Mouse (Mus musculus): ENCODE data around the gene Garnl3. TPM values are rescaled to one million over a fixed set of nuclear protein-coding genes. Genes with fewer than 3 reads are reported as not detected.

Garnl3 gene
- polyA plus RNA-seq, 1 experiment: 46.5 TPM

DNA sequence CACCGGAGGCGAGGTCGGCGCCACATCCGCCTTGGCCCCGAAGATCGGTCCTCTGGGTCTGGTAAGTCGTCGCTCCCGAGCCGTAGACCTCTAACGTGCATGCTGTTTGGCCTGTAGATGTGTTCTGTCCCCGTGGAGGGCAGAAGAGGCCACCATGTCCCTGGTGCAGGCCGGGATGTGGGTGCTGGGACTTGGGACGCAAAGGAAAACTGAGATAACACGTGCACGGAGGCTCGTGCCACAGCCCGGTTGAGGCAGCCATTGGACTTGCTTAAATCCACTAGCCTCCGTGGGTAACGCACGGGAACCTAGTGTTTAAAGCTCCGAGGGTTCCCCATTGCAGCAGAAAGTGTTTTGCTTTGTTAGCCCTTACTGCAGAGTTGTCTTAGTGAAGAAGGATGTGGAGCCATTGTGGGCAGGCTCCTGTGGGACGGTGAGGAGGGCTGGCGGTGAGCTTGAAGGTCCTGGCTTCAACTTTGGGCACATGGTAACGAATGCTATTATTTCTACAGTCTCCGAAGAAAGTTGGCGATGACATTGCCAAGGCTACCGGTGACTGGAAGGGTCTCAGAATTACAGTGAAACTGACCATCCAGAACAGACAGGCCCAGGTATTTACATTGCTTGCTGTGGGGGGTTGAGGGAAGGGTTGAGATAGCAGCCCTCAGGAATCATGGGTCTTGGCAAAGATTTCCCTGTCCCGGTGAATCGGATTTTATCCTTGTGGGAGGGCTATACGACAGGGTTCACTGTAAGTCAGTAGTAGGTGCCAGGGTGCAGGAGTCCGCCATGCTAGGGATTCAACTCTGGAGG is 169.2 kb downstream of the Garnl3 start:
- TF ChIP-seq POLR2A (IDR thresholded peaks at IDR 0.05; ENCODE audit: control insufficient read depth, low read depth, low read length): no peak
- TF ChIP-seq CTCF (IDR thresholded peaks at IDR 0.05; ENCODE audit: control insufficient read depth, insufficient read depth, insufficient replicate concordance, low read depth, low read length): no peak
- H3K27me3 ChIP-seq (ENCODE audit: control insufficient read depth, insufficient read depth, low read length): no peaks in the 10 kb centered on the region
- peaks cover 19% of the 10 kb centered on the region for H3K4me1 ChIP-seq (ENCODE audit: control insufficient read depth, insufficient read depth, low read length)
- peak overlapping the region; percentile 85 for H3K4me3 ChIP-seq (ENCODE audit: control insufficient read depth, low read depth, low read length)
- peak overlapping the region; percentile 88 for H3K27ac ChIP-seq (ENCODE audit: control insufficient read depth, insufficient read depth, low read depth, low read length)
- no peaks in the 10 kb centered on the region for H3K36me3 ChIP-seq (ENCODE audit: control insufficient read depth, insufficient read depth, low read length)

DNA sequence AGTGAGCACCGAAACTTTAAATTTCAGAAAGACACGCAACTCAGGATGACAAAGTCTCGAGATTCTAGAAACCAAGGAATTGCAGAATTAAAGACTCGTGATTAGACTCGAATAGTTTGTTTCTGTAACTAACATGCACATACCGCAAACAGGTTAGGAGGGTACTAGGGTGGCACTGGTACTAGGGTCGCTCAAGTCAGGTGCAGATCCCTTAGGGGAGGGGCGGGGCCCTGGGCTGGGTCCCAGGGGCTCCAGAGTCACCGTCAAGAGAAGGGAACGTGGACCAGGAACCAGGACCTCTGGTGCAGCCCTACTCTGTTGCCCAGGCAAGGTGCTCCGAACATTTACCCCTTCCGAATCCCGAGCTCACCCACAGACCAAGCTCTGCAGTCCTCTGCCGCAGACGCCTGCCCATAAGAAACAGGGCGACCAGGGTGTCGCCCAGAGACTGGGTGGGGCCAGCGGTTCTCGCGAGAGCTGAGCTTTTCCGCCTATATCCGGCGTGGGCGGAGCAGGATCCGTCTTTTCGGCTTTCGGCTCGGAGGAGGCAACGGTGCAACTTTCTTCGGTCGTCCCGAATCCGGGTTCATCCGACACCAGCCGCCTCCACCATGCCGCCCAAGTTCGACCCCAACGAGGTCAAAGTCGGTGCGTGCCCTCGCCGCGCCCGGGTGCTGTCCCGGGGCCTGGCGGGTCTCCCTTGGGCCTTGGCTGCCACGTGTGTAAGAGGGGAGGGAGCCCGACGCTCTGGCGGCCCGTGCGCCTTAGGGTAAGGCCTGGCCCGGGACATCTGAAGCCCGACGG is 170.1 kb downstream of the Garnl3 start, which contains the start of the genes Rpl12 and Lrsam1:
TSS of gene Rpl12 (plus strand) at position 368 of the 804 bp plus-strand sequence.
TSS of gene Lrsam1 (minus strand) at position 423 of the 804 bp plus-strand sequence.
- no peak for TF ChIP-seq CTCF (IDR thresholded peaks at IDR 0.05; ENCODE audit: control insufficient read depth, insufficient read depth, insufficient replicate concordance, low read depth, low read length)
- peak; percentile 86 for TF ChIP-seq POLR2A (IDR thresholded peaks at IDR 0.05; ENCODE audit: control insufficient read depth, low read depth, low read length)
- peak within 1 kb of the TSS; percentile 85 for H3K4me3 ChIP-seq (ENCODE audit: control insufficient read depth, low read depth, low read length)
- H3K27me3 ChIP-seq (ENCODE audit: control insufficient read depth, insufficient read depth, low read length): no peaks in the 10 kb centered on the region
- peaks cover 16% of the 10 kb centered on the region for H3K4me1 ChIP-seq (ENCODE audit: control insufficient read depth, insufficient read depth, low read length)
- H3K36me3 ChIP-seq (ENCODE audit: control insufficient read depth, insufficient read depth, low read length): no peaks in the 10 kb centered on the region
- peak within 1 kb of the TSS; percentile 88 for H3K27ac ChIP-seq (ENCODE audit: control insufficient read depth, insufficient read depth, low read depth, low read length)

DNA sequence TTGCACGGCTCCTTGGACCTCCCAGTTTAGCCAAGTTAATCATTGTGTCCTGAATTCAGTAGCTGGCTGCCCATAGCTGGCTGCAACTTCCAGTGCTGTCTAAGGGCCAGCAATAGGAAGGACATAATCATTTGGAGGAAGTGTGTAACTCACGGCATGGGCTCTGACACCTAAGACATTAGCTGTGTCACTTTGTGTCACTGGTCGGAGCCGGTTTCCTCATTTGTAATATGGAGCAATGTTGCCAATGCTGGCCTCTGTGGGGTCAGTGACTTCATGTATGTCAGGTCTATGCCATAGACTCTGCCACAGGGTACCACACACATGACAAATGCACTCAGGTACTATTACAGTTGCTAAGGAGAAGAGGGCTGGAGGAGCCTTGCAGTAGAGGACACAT is 171.2 kb downstream of the Garnl3 start:
- Histone ChIP-seq H3K27me3 (ENCODE audit: control insufficient read depth, insufficient read depth, low read length) (no peaks in the 10 kb centered on the region), H3K4me1 (ENCODE audit: control insufficient read depth, insufficient read depth, low read length) (peaks cover 16% of the 10 kb centered on the region), H3K36me3 (ENCODE audit: control insufficient read depth, insufficient read depth, low read length) (no peaks in the 10 kb centered on the region), H3K27ac (ENCODE audit: control insufficient read depth, insufficient read depth, low read depth, low read length) (no peak overlapping the region), H3K4me3 (ENCODE audit: control insufficient read depth, low read depth, low read length) (no peak overlapping the region)
- TF ChIP-seq CTCF (IDR thresholded peaks at IDR 0.05; ENCODE audit: control insufficient read depth, insufficient read depth, insufficient replicate concordance, low read depth, low read length) (no peak), POLR2A (IDR thresholded peaks at IDR 0.05; ENCODE audit: control insufficient read depth, low read depth, low read length) (no peak)

DNA sequence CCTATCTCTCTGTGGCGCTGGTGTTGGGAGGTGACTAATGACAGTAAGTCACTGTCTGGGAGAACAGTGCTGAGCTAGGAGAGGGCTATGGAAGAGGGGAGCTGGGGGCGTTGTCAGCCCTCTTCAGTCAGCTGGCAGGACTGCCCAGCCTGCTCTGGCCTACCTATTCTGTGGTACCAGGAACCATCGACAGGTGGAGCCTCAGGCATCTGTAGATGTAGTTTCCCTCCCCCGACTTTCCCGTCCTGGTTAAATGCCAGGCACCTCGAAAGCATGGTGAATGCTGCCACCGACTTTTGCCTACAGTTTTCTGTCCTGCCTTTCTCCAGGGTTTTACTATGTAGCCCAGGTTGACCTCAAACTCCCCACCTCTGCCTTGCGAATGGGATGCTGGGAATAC is 174.1 kb downstream of the Garnl3 start:
- peaks cover 18% of the 10 kb centered on the region for H3K4me1 ChIP-seq (ENCODE audit: control insufficient read depth, insufficient read depth, low read length)
- H3K27me3 ChIP-seq (ENCODE audit: control insufficient read depth, insufficient read depth, low read length): no peaks in the 10 kb centered on the region
- no peak overlapping the region for H3K4me3 ChIP-seq (ENCODE audit: control insufficient read depth, low read depth, low read length)
- no peaks in the 10 kb centered on the region for H3K36me3 ChIP-seq (ENCODE audit: control insufficient read depth, insufficient read depth, low read length)
- TF ChIP-seq POLR2A (IDR thresholded peaks at IDR 0.05; ENCODE audit: control insufficient read depth, low read depth, low read length): no peak
- no peak for TF ChIP-seq CTCF (IDR thresholded peaks at IDR 0.05; ENCODE audit: control insufficient read depth, insufficient read depth, insufficient replicate concordance, low read depth, low read length)
- no peak overlapping the region for H3K27ac ChIP-seq (ENCODE audit: control insufficient read depth, insufficient read depth, low read depth, low read length)

DNA sequence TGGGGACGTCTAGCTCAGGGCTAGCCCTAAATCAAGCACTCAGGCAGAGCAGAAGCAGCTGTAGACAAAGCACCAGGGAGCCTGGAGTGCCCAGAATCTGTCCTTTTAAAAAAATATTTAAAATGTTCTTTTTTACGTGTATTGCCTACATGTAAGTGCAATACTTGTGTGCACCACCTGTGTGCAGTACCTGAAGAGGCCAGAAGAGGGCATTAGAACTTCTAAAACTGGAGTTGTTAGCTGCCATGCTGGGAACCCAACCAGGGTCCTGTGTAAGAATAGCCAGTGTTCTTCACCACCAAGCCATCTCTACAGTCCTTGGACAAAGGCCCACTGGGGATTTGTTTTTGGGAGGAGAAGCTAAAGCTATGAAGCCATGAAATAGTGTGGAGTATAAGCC is 176.9 kb downstream of the Garnl3 start:
- H3K4me3 ChIP-seq (ENCODE audit: control insufficient read depth, low read depth, low read length): no peak overlapping the region
- H3K27me3 ChIP-seq (ENCODE audit: control insufficient read depth, insufficient read depth, low read length): no peaks in the 10 kb centered on the region
- peaks cover 5% of the 10 kb centered on the region; the same call in 1 of the 2 replicates for H3K4me1 ChIP-seq (ENCODE audit: control insufficient read depth, insufficient read depth, low read length)
- H3K27ac ChIP-seq (ENCODE audit: control insufficient read depth, insufficient read depth, low read depth, low read length): no peak overlapping the region
- H3K36me3 ChIP-seq (ENCODE audit: control insufficient read depth, insufficient read depth, low read length): no peaks in the 10 kb centered on the region
- TF ChIP-seq POLR2A (IDR thresholded peaks at IDR 0.05; ENCODE audit: control insufficient read depth, low read depth, low read length) (no peak), CTCF (IDR thresholded peaks at IDR 0.05; ENCODE audit: control insufficient read depth, insufficient read depth, insufficient replicate concordance, low read depth, low read length) (no peak; the same call in 1 of the 2 replicates)

DNA sequence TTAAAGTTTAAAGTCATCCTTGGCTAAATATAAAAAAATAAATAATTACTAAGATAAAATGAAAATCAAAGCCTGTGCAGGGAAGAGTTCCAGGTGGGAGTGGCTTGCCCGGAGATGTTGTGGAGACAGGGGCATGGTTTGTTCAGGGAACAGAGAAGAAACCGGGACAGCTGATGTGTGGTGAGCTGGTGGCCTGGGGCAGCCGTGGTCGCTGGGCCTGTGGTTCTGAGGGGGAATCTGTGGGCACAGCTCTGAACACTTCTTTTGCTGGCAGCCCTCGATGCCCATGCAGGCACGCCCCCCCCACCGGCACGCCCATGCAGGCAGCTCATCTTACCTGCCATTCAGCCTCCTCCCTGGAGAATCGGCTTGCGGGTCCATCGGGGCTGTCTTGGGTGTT is 184.0 kb downstream of the Garnl3 start:
- Histone ChIP-seq H3K4me3 (ENCODE audit: control insufficient read depth, low read depth, low read length) (no peak overlapping the region), H3K4me1 (ENCODE audit: control insufficient read depth, insufficient read depth, low read length) (no peaks in the 10 kb centered on the region), H3K27ac (ENCODE audit: control insufficient read depth, insufficient read depth, low read depth, low read length) (no peak overlapping the region), H3K27me3 (ENCODE audit: control insufficient read depth, insufficient read depth, low read length) (no peaks in the 10 kb centered on the region), H3K36me3 (ENCODE audit: control insufficient read depth, insufficient read depth, low read length) (no peaks in the 10 kb centered on the region)
- no peak for TF ChIP-seq CTCF (IDR thresholded peaks at IDR 0.05; ENCODE audit: control insufficient read depth, insufficient read depth, insufficient replicate concordance, low read depth, low read length)
- TF ChIP-seq POLR2A (IDR thresholded peaks at IDR 0.05; ENCODE audit: control insufficient read depth, low read depth, low read length): no peak

DNA sequence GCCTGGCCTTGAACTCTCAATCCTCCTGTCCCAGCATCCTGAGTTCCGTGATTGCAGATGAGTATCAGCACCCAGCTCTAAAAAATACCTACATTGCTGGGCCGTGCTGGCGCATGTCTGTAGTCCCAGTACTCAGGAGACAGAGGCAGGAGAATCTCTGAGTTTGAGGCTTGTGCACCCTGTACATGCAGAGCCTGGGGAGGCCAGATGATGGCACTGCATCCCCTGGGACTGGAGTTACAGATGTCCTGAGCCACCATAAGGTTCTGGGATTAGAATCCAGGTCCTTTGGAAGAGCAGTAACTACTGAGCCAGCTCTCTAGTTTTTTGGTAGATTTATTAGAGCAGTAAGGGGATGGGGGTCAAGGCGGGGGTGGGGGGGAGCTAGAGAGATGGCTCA is 191.0 kb downstream of the Garnl3 start:
- TF ChIP-seq CTCF (IDR thresholded peaks at IDR 0.05; ENCODE audit: control insufficient read depth, insufficient read depth, insufficient replicate concordance, low read depth, low read length) (no peak), POLR2A (IDR thresholded peaks at IDR 0.05; ENCODE audit: control insufficient read depth, low read depth, low read length) (no peak)
- Histone ChIP-seq H3K36me3 (ENCODE audit: control insufficient read depth, insufficient read depth, low read length) (no peaks in the 10 kb centered on the region; the same call in 1 of the 2 replicates), H3K4me3 (ENCODE audit: control insufficient read depth, low read depth, low read length) (no peak overlapping the region), H3K4me1 (ENCODE audit: control insufficient read depth, insufficient read depth, low read length) (no peaks in the 10 kb centered on the region), H3K27ac (ENCODE audit: control insufficient read depth, insufficient read depth, low read depth, low read length) (no peak overlapping the region), H3K27me3 (ENCODE audit: control insufficient read depth, insufficient read depth, low read length) (no peaks in the 10 kb centered on the region)
